Mouse (Mus musculus): ENCODE results near the gene Supv3l1. TPM values are rescaled to one million over a fixed set of nuclear protein-coding genes. Genes with fewer than 3 reads are reported as not detected.
A peak's percentile ranks its signal among the peaks of the same experiment; 100 is the strongest.
"Not testable (repeated sequence)": the region's sequence is repeated elsewhere in the genome, so short reads cannot be mapped to it uniquely, and the experiment has no call there.

Supv3l1 gene
- 22.5 and 24.0 TPM in 2 replicates for polyA plus RNA-seq (2015; fragmentation: Nextera tagmentation; extraction: Ambion mirVana)

GRCm38 (mm10) chr10:62449364-62450279 is at the start of gene Supv3l1, which contains the start of gene 4930507D05Rik:
Supv3l1 (minus strand) TSS chr10:62449738.
4930507D05Rik (plus strand) TSS chr10:62449489.
- Histone ChIP-seq H3K9ac (peak within 1 kb of the TSS; percentile 98), H3K4me2 (replicated peaks) (peak within 1 kb of the TSS; percentile 68), H3K9me3 (replicated peaks) (no peaks in the 10 kb centered on the region), H3K4me3 (replicated peaks) (peak within 1 kb of the TSS; percentile 100), H3K27ac (replicated peaks) (peak within 1 kb of the TSS; percentile 95), H3K4me1 (peaks cover 14% of the 10 kb centered on the region), H3K36me3 (peaks cover 27% of the 10 kb centered on the region), H3K27me3 (no peaks in the 10 kb centered on the region)
- ATAC-seq (ENCODE audit: insufficient number of reproducible peaks, low FRiP score, low TSS enrichment, low read depth), result peak; percentile 86
- WGBS, result under 1% methylated on average over 73 of the region's 73 CpGs

DNA sequence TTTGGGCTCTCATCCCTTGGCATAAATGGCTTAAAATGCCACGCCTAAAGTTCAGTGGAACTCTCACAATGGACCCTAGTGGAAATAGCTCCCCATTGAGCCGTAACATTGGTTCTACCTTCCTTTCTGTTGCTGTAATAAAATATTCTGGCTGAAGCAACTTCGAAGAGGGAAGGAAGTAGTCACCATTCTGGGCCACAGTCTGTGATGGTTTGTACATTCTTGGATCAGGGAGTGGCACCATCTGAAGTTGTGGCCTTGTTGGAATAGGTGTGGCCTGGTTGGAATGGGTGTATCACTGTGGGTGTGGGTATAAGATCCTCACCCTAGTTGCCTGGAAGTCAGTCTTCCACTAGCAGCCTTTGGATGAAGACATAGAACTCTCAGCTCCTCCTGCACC is 42.1 kb upstream of the Supv3l1 start:
- not testable (repeated sequence) for H3K4me3 ChIP-seq (replicated peaks); H3K4me2 ChIP-seq (replicated peaks); H3K27ac ChIP-seq (replicated peaks); H3K9me3 ChIP-seq (replicated peaks); ATAC-seq (ENCODE audit: insufficient number of reproducible peaks, low FRiP score, low TSS enrichment, low read depth); H3K4me1 ChIP-seq; H3K27me3 ChIP-seq; H3K9ac ChIP-seq; H3K36me3 ChIP-seq
- 70% methylated on average over 3 of the region's 3 CpGs for WGBS

- 29% methylated on average over 1 of the region's 1 CpGs for WGBS
- H3K27ac ChIP-seq (replicated peaks), result no peak overlapping the region
- ATAC-seq (ENCODE audit: insufficient number of reproducible peaks, low FRiP score, low TSS enrichment, low read depth), result no peak
- H3K27me3 ChIP-seq, result no peaks in the 10 kb centered on the region
- no peaks in the 10 kb centered on the region for H3K9me3 ChIP-seq (replicated peaks)
- no peaks in the 10 kb centered on the region for H3K36me3 ChIP-seq
- peaks cover 11% of the 10 kb centered on the region; the same call in 1 of the 2 replicates for H3K4me1 ChIP-seq
- no peak overlapping the region for H3K4me3 ChIP-seq (replicated peaks)
- no peak overlapping the region for H3K4me2 ChIP-seq (replicated peaks)
- H3K9ac ChIP-seq, result no peak overlapping the region
Measured at GRCm38 (mm10) chr10:62488266-62488665, 38.7 kb upstream of the Supv3l1 start.

DNA sequence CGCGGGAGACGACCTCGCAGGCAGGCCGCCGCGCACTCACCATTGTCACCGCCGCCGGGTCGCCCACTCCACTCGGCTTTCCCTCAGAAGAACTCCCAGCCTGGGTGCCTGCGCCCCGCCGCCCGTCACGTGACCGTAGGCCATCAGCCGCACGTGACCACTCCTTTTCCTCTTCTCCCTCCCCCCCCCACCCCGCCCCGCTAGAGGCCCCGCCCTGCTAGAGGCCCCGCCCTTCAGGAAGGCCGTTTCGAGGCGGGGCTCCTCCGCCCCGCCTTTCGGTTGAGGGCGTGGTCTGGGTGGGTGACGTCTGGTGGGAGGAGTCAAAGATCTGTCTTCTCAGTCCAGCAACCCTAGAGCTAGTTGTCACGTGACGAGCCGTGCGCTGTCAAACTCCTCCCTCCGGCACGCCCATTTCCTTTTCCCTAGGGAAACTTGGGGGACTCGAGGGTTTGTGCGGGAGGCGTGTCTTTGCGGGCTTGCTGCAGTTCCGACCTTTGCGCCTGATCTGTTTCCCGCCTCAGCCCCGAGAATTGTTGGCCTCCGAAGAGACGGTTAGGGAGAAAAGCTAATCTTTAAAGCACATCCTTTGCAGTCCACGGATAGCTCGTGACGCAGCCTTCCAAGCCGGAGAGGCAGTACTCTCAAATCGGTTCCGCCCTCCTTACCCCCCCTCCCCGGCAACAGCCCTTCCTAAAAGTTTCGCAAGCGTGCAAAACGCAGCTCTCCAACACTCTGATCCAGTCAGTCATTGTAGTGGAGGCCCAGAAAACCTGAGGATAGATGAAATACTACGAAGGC is 37.3 kb upstream of the Supv3l1 start, which contains the start of gene Vps26a:
Gene Vps26a, minus strand, starts transcription at position 188 of the 798 bp plus-strand sequence.
- no peaks in the 10 kb centered on the region for H3K27me3 ChIP-seq
- H3K36me3 ChIP-seq, result no peaks in the 10 kb centered on the region
- peak within 1 kb of the TSS; percentile 70 for H3K9ac ChIP-seq
- H3K4me3 ChIP-seq (replicated peaks), result peak within 1 kb of the TSS; percentile 81
- H3K4me1 ChIP-seq, result peaks cover 11% of the 10 kb centered on the region; the same call in 1 of the 2 replicates
- H3K9me3 ChIP-seq (replicated peaks), result no peaks in the 10 kb centered on the region
- H3K4me2 ChIP-seq (replicated peaks), result peak within 1 kb of the TSS; percentile 74
- peak within 1 kb of the TSS; percentile 92 for H3K27ac ChIP-seq (replicated peaks)
- under 1% methylated on average over 52 of the region's 59 CpGs for WGBS
- ATAC-seq (ENCODE audit: insufficient number of reproducible peaks, low FRiP score, low TSS enrichment, low read depth), result peak; percentile 91

GRCm38 (mm10) chr10:62485878-62486582 is 36.5 kb upstream of the Supv3l1 start:
- peak overlapping the region; percentile 74 for H3K4me2 ChIP-seq (replicated peaks)
- ATAC-seq (ENCODE audit: insufficient number of reproducible peaks, low FRiP score, low TSS enrichment, low read depth), result peak; percentile 66; the same call in 1 of the 2 replicates
- WGBS, result under 1% methylated on average over 45 of the region's 48 CpGs

GRCm38 (mm10) chr10:62481108-62481852 is 31.7 kb upstream of the Supv3l1 start:
- Histone ChIP-seq H3K36me3 (peaks cover 6% of the 10 kb centered on the region), H3K27ac (replicated peaks) (no peak overlapping the region), H3K9me3 (replicated peaks) (no peaks in the 10 kb centered on the region), H3K27me3 (no peaks in the 10 kb centered on the region), H3K4me2 (replicated peaks) (no peak overlapping the region), H3K9ac (no peak overlapping the region), H3K4me1 (peaks cover 7% of the 10 kb centered on the region; the same call in 1 of the 2 replicates), H3K4me3 (replicated peaks) (no peak overlapping the region)
- WGBS, result 59% methylated on average over 7 of the region's 7 CpGs
- ATAC-seq (ENCODE audit: insufficient number of reproducible peaks, low FRiP score, low TSS enrichment, low read depth), result no peak

More at GRCm38 (mm10) chr10:62485878-62486582, 36.5 kb upstream of the Supv3l1 start:
- peak overlapping the region; percentile 81 for H3K4me3 ChIP-seq (replicated peaks)
- H3K36me3 ChIP-seq, result no peaks in the 10 kb centered on the region
- peak overlapping the region; percentile 84 for H3K27ac ChIP-seq (replicated peaks)
- H3K9ac ChIP-seq, result peak overlapping the region; percentile 70
- no peaks in the 10 kb centered on the region for H3K9me3 ChIP-seq (replicated peaks)
- H3K4me1 ChIP-seq, result peaks cover 11% of the 10 kb centered on the region; the same call in 1 of the 2 replicates
- H3K27me3 ChIP-seq, result no peaks in the 10 kb centered on the region

DNA sequence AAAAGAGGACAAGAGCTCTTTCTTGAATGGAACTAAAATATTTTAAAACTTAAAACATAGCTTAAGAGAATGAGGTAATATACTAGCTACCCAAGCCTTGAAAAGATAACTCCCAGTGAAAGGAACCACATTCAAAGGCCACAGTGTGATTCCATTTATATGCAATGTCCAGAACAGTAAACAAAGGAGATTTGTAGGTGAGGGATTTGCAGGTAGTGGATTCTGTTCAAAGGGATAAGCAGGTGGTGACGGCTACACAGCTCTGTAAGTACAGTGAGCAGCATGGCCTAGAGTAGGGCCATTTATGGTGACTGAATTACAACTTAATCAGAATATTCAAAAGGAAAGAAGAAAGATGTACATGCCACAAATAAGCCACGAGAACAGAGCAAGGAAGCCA is 27.4 kb upstream of the Supv3l1 start:
- H3K27me3 ChIP-seq, result no peaks in the 10 kb centered on the region
- H3K4me1 ChIP-seq, result no peaks in the 10 kb centered on the region
- no peak overlapping the region for H3K9ac ChIP-seq
- no peaks in the 10 kb centered on the region for H3K9me3 ChIP-seq (replicated peaks)
- H3K27ac ChIP-seq (replicated peaks), result no peak overlapping the region
- H3K4me3 ChIP-seq (replicated peaks), result no peak overlapping the region
- no peak for ATAC-seq (ENCODE audit: insufficient number of reproducible peaks, low FRiP score, low TSS enrichment, low read depth)
- no peak overlapping the region for H3K4me2 ChIP-seq (replicated peaks)
- WGBS, result 73% methylated on average over 2 of the region's 2 CpGs
- peaks cover 10% of the 10 kb centered on the region for H3K36me3 ChIP-seq

DNA sequence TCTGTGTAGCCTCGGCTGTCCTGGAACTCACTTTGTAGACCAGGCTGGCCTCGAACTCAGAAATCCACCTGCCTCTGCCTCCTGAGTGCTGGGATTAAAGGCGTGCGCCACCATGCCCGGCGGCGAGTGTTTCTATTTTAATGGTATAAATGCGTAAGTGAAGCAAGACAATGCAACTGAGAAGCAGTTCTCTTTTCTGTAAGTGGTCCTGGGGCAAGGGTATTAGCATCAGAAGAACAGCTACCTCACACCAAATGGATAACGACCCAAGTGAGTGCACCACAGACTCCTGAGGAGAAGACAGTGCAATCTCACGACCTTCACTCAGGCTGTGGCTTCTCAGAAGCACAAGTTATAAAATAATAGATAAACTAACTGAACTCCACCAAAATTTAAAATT is 25.4 kb upstream of the Supv3l1 start:
- 87% methylated on average over 10 of the region's 10 CpGs for WGBS

DNA sequence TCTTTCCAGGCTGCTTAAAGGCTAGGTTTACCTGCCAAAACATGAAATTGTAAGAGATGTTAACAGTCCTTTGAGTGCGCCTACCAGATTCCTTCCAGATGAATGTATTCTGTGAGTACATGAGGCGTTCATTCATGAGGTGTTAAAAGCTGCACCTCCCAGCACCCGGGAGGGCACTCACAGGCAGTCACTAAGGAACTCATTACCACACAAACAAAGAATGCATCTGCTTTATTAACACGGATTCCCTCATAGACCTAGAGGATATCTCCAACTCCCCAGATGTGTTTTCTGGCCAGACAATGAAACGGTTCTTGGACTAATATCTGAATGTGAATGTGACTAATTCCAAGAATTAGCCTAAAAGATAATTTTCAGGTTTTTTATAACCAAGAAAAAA is 21.6 kb upstream of the Supv3l1 start:
- Histone ChIP-seq H3K36me3 (peaks cover 20% of the 10 kb centered on the region; the same call in 1 of the 2 replicates), H3K27ac (replicated peaks) (no peak overlapping the region), H3K9me3 (replicated peaks) (no peaks in the 10 kb centered on the region), H3K27me3 (no peaks in the 10 kb centered on the region), H3K4me1 (no peaks in the 10 kb centered on the region), H3K4me2 (replicated peaks) (no peak overlapping the region), H3K4me3 (replicated peaks) (no peak overlapping the region), H3K9ac (no peak overlapping the region)
- 70% methylated on average over 5 of the region's 5 CpGs for WGBS
- ATAC-seq (ENCODE audit: insufficient number of reproducible peaks, low FRiP score, low TSS enrichment, low read depth), result no peak

More for the DNA sequence above, 25.4 kb upstream of the Supv3l1 start:
- Histone ChIP-seq H3K9ac (no peak overlapping the region), H3K27ac (replicated peaks) (no peak overlapping the region), H3K4me1 (no peaks in the 10 kb centered on the region), H3K36me3 (peaks cover 10% of the 10 kb centered on the region), H3K4me2 (replicated peaks) (no peak overlapping the region), H3K9me3 (replicated peaks) (no peaks in the 10 kb centered on the region), H3K27me3 (no peaks in the 10 kb centered on the region), H3K4me3 (replicated peaks) (no peak overlapping the region)
- no peak for ATAC-seq (ENCODE audit: insufficient number of reproducible peaks, low FRiP score, low TSS enrichment, low read depth)

GRCm38 (mm10) chr10:62469736-62470135 is 20.2 kb upstream of the Supv3l1 start:
- WGBS, result 91% methylated on average over 4 of the region's 4 CpGs
- Histone ChIP-seq H3K27me3 (no peaks in the 10 kb centered on the region), H3K9me3 (replicated peaks) (no peaks in the 10 kb centered on the region), H3K36me3 (peaks cover 20% of the 10 kb centered on the region), H3K4me3 (replicated peaks) (no peak overlapping the region), H3K9ac (no peak overlapping the region), H3K4me1 (no peaks in the 10 kb centered on the region), H3K27ac (replicated peaks) (no peak overlapping the region), H3K4me2 (replicated peaks) (no peak overlapping the region)
- no peak for ATAC-seq (ENCODE audit: insufficient number of reproducible peaks, low FRiP score, low TSS enrichment, low read depth)
